Mouse (Mus musculus) left cerebral cortex, postnatal 36 days (tissue): ENCODE data around the gene Gm3371. TPM values are rescaled to one million over a fixed set of nuclear protein-coding genes. Genes with fewer than 3 reads are reported as not detected.
"Not testable (repeated sequence)": the region's sequence is repeated elsewhere in the genome, so short reads cannot be mapped to it uniquely, and the experiment has no call there.

Source experiments
- DNase-seq, 2 experiments: peaks; one replicate each; pipeline ENCODE4 v3.0.0; 2021 to 2022; ENCODE audit warnings: low spot score in 2 of 2, mixed read lengths in 1 of 2
- intact Hi-C: fragments of 180-260 bp; cut with DNase I; formaldehyde crosslinking; loops from one replicate; pipeline ENCODE4 v1.15.1; 2025
- total RNA-seq, 2 experiments: library from RNA; stranded (reverse); gene quantifications; 2 replicates each; pipeline ENCODE4 v1.2.3; 2021

Gene Gm3371
- total RNA-seq = not detected

DNA sequence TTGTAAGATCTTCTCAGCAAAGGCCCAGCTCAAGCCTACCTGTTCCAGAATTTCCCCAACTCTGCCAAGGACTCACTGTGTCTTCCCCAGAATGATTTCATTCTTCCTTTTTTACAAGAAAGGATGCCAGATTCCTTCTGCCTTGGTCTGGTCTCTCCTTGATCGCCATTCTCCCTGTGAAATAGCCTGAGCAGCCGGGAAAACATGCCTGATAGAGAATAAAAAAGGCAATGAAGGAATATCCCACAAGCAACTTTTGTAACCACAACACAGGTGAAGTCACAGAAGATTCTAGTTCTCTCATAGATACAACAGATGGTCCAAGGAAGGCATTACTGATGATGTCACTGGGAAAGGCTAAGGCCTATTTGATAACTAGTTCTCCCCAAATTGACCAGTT, at the start of gene Gm3371:
Gene Gm3371 (minus strand): TSS at position 101 of the 400 bp plus-strand sequence.
- intact Hi-C loops, DNase-seq: not testable (repeated sequence)

DNA sequence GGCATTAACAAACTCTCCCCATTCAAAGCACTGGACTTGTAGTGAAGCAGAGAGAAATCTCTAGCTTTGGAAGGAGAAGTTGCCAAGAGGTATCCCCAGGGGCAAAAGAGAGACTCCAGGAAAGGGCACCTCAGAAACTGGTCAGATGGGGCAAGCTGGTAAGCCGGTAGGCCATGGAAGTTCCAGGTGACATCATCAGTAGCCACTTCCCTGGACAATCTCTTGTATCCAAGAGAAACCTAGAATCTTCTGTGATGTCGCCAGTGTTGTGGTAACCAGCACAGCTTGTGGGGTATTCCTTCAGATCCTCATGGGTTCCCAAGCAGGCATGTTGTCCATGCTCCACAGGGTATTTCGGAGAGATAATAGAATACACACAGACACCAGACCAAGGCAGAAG, 22.8 kb upstream of the Gm3371 start, which contains the start of gene Gm8232:
Gene Gm8232 (plus strand): TSS at position 301 of the 400 bp plus-strand sequence.
- intact Hi-C loops, DNase-seq: not testable (repeated sequence)

DNA sequence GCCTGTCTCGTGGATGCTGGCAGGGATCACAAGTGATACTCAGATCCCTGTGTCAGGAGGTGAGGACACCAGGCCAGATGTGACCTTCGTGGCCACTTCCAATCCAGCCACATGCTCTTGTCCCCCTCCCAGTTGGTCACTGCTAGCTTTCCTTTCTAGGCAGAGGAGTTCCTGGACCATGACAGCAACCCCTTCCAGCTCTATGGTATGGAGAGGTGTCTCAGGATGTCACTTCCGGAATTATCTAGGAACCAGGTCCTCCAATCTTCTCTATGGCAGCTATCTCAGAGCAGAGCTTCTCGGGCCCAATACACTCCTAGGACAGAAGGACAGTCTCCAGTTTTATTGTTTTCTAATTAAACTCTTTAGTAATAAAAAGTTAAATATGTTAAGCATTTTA, 26.3 kb downstream of the Gm3371 start:
- intact Hi-C loops = not testable (repeated sequence)

DNA sequence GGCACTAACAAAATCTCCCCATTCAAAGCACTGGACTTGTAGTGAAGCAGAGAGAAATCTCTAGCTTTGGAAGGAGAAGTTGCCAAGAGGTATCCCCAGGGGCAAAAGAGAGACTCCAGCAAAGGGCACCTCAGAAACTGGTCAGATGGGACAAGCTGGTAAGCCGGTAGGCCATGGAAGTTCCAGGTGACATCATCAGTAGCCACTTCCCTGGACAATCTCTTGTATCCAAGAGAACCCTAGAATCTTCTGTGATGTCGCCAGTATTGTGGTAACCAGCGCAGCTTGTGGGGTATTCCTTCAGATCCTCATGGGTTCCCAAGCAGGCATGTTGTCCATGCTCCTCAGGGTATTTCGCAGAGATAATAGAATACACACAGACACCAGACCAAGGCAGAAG, 45.4 kb downstream of the Gm3371 start, which contains the start of gene Gm8229:
Gene Gm8229 (plus strand): TSS at position 301 of the 400 bp plus-strand sequence.
- intact Hi-C loops, DNase-seq: not testable (repeated sequence)

More for the DNA sequence above, 26.3 kb downstream of the Gm3371 start:
- DNase-seq = not testable (repeated sequence)

DNA sequence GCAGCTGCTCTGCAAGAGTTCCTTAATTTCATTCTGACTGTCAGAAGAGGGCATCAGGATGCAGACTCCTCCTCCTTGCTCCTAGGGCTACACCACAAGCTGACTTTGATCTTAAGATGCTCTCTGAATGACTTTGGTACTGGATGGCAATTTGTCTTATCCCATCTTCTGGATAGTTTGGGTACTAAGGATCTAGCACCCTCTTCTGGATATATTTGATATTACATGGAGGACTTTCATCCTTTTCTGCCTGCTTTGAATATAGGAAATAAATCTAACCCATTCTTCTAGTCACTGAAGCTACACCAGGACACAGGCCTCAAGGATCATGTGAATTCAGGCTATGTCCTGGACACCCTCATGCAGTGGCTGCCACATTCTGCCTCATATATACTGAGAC, 48.2 kb downstream of the Gm3371 start:
- intact Hi-C loops, DNase-seq: not testable (repeated sequence)

DNA sequence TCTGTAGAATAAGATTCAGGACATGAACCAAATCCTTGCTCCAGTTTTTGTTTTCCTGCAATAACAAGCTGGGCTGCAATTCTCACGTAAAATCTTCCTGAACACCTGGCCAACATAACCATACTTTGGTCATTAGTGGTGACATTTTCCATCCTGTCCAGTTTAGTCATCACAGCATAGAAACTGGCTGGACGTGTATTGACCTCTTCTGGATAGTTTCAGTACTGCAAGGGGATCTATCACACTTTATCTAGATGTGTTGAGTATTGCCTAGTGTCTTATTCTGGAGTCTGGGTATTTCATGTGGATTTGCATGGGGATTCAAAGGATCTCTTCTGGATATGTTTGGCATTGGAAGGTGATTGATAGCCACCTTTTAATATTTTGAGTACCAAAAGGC, 49.1 kb downstream of the Gm3371 start:
- intact Hi-C loops, DNase-seq: not testable (repeated sequence)

Other genes starting within 250 kb of the Gm3371 start
- gene Gm8212, start 213.0 kb downstream of the Gm3371 start, total RNA-seq = not detected
- gene 4930503E14Rik, start 197.4 kb downstream of the Gm3371 start, total RNA-seq = not detected
- not detected for gene Gm8220, start 125.1 kb downstream of the Gm3371 start, total RNA-seq
- gene Gm5930, start 72.1 kb downstream of the Gm3371 start, total RNA-seq = not detected
- not detected for gene Gm8229, start 45.3 kb downstream of the Gm3371 start, total RNA-seq
- not detected for gene Gm8232, start 22.9 kb upstream of the Gm3371 start, total RNA-seq
- not detected for gene BC061237, start 81.8 kb upstream of the Gm3371 start, total RNA-seq
- gene Gm17093, start 107.6 kb upstream of the Gm3371 start, total RNA-seq = not detected
- not detected for gene Gm8247, start 172.5 kb upstream of the Gm3371 start, total RNA-seq
- not detected for gene Gm5624, start 217.2 kb upstream of the Gm3371 start, total RNA-seq